Comparison of ENCODE assay signal across 12 mouse cellular contexts in the genomic region with DNA sequence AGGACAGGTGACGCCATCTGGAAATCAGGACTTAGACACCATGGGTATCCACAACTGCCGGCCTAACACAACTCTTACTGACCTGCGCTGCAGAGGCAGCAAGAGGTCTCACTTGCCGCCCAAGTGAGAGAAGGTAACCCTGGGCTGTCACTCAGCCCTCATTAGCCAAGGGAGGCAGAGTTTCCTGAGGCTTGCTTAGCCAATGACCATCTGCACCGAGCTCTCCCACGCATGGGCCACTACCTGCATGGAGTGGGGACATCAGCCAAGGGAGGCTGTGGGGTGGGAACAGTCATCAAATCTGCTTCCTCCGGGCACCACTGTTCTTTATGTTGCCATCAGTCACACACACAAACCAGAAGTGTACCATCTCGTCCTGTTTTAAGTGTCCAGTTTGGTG. TPM values are rescaled to one million over a fixed set of nuclear protein-coding genes. Genes with fewer than 3 reads are reported as not detected.
A peak's percentile ranks its signal among the peaks of the same experiment; 100 is the strongest.
DNase-seq lines count a peak whose midpoint lies in the region; ATAC-seq and TF ChIP-seq lines count a peak whose summit lies in the region.
"Had no signal": no experiment of that assay in that cellular context is flagged by ENCODE, and none has a peak within 500 bp of the region (broad histone marks: within the 10 kb centered on the region; RNA-seq: fewer than 3 reads in every experiment).

No protein-coding gene starts in this region.

- no peak for DNase-seq in forebrain, embryonic 10.5 days (ENCODE audit: extremely low spot score, low spot score)
- DNase-seq in forebrain, embryonic 11.5 days (ENCODE audit: low spot score): no peak
- no peak for DNase-seq in layer of hippocampus, adult 2 months (ENCODE audit: low spot score in 2 of 2)
- DNase-seq in layer of hippocampus, adult 9-10 months (ENCODE audit: low spot score): no peak
- DNase-seq in cerebellum, adult 9-11 months: peak; percentile 85
- DNase-seq in limb, embryonic 14.5 days (ENCODE audit: low spot score): no peak
- DNase-seq in spleen, postnatal 14 days (ENCODE audit: low spot score in 2 of 2): no peak
- no peak for DNase-seq in lung, adult 18-20 months

- TF ChIP-seq POLR2A in limb, embryonic 14.5 days (IDR thresholded peaks at IDR 0.05; ENCODE audit: borderline replicate concordance, extremely low read depth, insufficient read depth, insufficient read length): no peak

- no peak for ATAC-seq in forebrain, embryonic 11.5 days (replicated peaks; ENCODE audit: low FRiP score)
- ATAC-seq in limb, embryonic 14.5 days (ENCODE audit: low FRiP score, low read depth): no peak

- H3K27ac ChIP-seq in forebrain, embryonic 10.5 days: peak overlapping the region; percentile 75
- H3K27ac ChIP-seq in forebrain, embryonic 11.5 days (ENCODE audit: low read depth, low read length): no peak overlapping the region
- H3K27ac ChIP-seq in layer of hippocampus, adult 2 months: 0 out of 2 replicates have a peak overlapping the region, but pooled peaks have one; percentile 64
- 0 out of 2 replicates have a peak overlapping the region, but pooled peaks have one; percentile 50 for H3K27ac ChIP-seq in limb, embryonic 14.5 days (replicated peaks; ENCODE audit: low read depth, low read length)
- H3K27ac ChIP-seq: liver, embryonic 14.5 days had no signal

- 87% methylated on average over 8 of the region's 8 CpGs for WGBS in forebrain, embryonic 10.5 days
- 91% methylated on average over 8 of the region's 8 CpGs for WGBS in forebrain, embryonic 11.5 days
- 73% methylated on average over 8 of the region's 8 CpGs for WGBS in limb, embryonic 14.5 days

- H3K4me3 ChIP-seq in forebrain, embryonic 10.5 days: no peak overlapping the region
- no peak overlapping the region for H3K4me3 ChIP-seq in forebrain, embryonic 11.5 days (ENCODE audit: low read depth, low read length)
- no peak overlapping the region for H3K4me3 ChIP-seq in layer of hippocampus, adult 2 months
- H3K4me3 ChIP-seq in limb, embryonic 14.5 days (replicated peaks; ENCODE audit: low read length): no peak overlapping the region
- H3K4me3 ChIP-seq: heart, embryonic 15.5 days had no signal

- H3K4me2 ChIP-seq in forebrain, embryonic 11.5 days (ENCODE audit: low read depth, low read length, severe bottlenecking): no peak overlapping the region
- H3K4me2 ChIP-seq in limb, embryonic 14.5 days (replicated peaks; ENCODE audit: low read depth, low read length, severe bottlenecking): no peak overlapping the region
- H3K4me2 ChIP-seq: heart, embryonic 15.5 days had no signal

- H3K36me3 ChIP-seq in forebrain, embryonic 10.5 days (replicated peaks): peaks cover 10% of the 10 kb centered on the region; the same call in 1 of the 2 replicates
- H3K36me3 ChIP-seq in forebrain, embryonic 11.5 days (ENCODE audit: control insufficient read depth, insufficient read depth, low read length): no peaks in the 10 kb centered on the region
- peaks cover 6% of the 10 kb centered on the region; the same call in 1 of the 2 replicates for H3K36me3 ChIP-seq in limb, embryonic 14.5 days (ENCODE audit: control insufficient read depth, insufficient read depth, low read length)
- H3K36me3 ChIP-seq: heart, embryonic 15.5 days had no signal

- no peaks in the 10 kb centered on the region for H3K27me3 ChIP-seq in forebrain, embryonic 10.5 days (ENCODE audit: poor library complexity, severe bottlenecking)
- no peaks in the 10 kb centered on the region for H3K27me3 ChIP-seq in forebrain, embryonic 11.5 days (ENCODE audit: control insufficient read depth, insufficient read depth, low read length)
- no peaks in the 10 kb centered on the region for H3K27me3 ChIP-seq in limb, embryonic 14.5 days (ENCODE audit: control insufficient read depth, insufficient read depth, low read length)
- H3K27me3 ChIP-seq: heart, embryonic 15.5 days had no signal

- no peaks in the 10 kb centered on the region for H3K9me3 ChIP-seq in forebrain, embryonic 10.5 days
- H3K9me3 ChIP-seq in forebrain, embryonic 11.5 days (ENCODE audit: control insufficient read depth, low read length): no peaks in the 10 kb centered on the region
- H3K9me3 ChIP-seq in limb, embryonic 14.5 days (ENCODE audit: control insufficient read depth, low read length): no peaks in the 10 kb centered on the region
- H3K9me3 ChIP-seq: heart, embryonic 15.5 days had no signal

- TF ChIP-seq CTCF in layer of hippocampus, adult 2 months (conservative IDR thresholded peaks at IDR 0.05): no peak

- no peak overlapping the region; the same call in 1 of the 2 replicates for H3K9ac ChIP-seq in forebrain, embryonic 11.5 days (ENCODE audit: low read length)
- H3K9ac ChIP-seq in limb, embryonic 14.5 days (ENCODE audit: low read depth, low read length, severe bottlenecking): no peak overlapping the region
- H3K9ac ChIP-seq: heart, embryonic 15.5 days; liver, embryonic 14.5 days had no signal

- H3K4me1 ChIP-seq in forebrain, embryonic 10.5 days: peaks cover 26% of the 10 kb centered on the region
- H3K4me1 ChIP-seq in forebrain, embryonic 11.5 days (replicated peaks; ENCODE audit: control insufficient read depth, insufficient read depth, low read length): peaks cover 4% of the 10 kb centered on the region; the same call in 1 of the 2 replicates
- H3K4me1 ChIP-seq in limb, embryonic 14.5 days (ENCODE audit: control insufficient read depth, insufficient read depth, low read length): peaks cover 4% of the 10 kb centered on the region; the same call in 1 of the 2 replicates

RNA-seq across cellular contexts. Expression of a gene that starts 9.6 kb away (rescaled TPM):
- polyA plus RNA-seq in forebrain, embryonic 10.5 days (2016; fragmentation: Nextera tagmentation; extraction: Ambion mirVana): 4.5 and 6.8 TPM in 2 replicates
- 4.8 TPM in 2 replicates for polyA plus RNA-seq in forebrain, embryonic 11.5 days (2014; fragmentation: Nextera tagmentation; extraction: Ambion mirVana)
- 10 to 100 TPM; 11.8 to 14.0 TPM for total RNA-seq in layer of hippocampus, adult 2 months (2021)
- polyA plus RNA-seq in limb, embryonic 14.5 days (2012; rRNA removed): 6.5 and 7.9 TPM in 2 replicates
- polyA plus RNA-seq in limb, embryonic 14.5 days (2014; fragmentation: Nextera tagmentation; extraction: Ambion mirVana): 4.5 and 4.7 TPM in 2 replicates

RNA-seq across cellular contexts. Expression of a gene that starts 9.8 kb away (rescaled TPM):
- polyA plus RNA-seq in forebrain, embryonic 10.5 days (2016; fragmentation: Nextera tagmentation; extraction: Ambion mirVana): 133 and 137 TPM in 2 replicates
- 130 and 137 TPM in 2 replicates for polyA plus RNA-seq in forebrain, embryonic 11.5 days (2014; fragmentation: Nextera tagmentation; extraction: Ambion mirVana)
- 10 to 100 TPM; 60.6 to 63.0 TPM for total RNA-seq in layer of hippocampus, adult 2 months (2021)
- polyA plus RNA-seq in limb, embryonic 14.5 days (2012; rRNA removed): 121 and 129 TPM in 2 replicates
- polyA plus RNA-seq in limb, embryonic 14.5 days (2014; fragmentation: Nextera tagmentation; extraction: Ambion mirVana): 173 and 175 TPM in 2 replicates

RNA-seq across cellular contexts. Expression of a gene that starts 29.2 kb away (rescaled TPM):
- 22.2 TPM in 2 replicates for polyA plus RNA-seq in forebrain, embryonic 10.5 days (2016; fragmentation: Nextera tagmentation; extraction: Ambion mirVana)
- 7.2 and 9.7 TPM in 2 replicates for polyA plus RNA-seq in forebrain, embryonic 11.5 days (2014; fragmentation: Nextera tagmentation; extraction: Ambion mirVana)
- total RNA-seq in layer of hippocampus, adult 2 months (2021): 10 to 100 TPM; 23.1 to 24.2 TPM
- 24.4 and 28.0 TPM in 2 replicates for polyA plus RNA-seq in limb, embryonic 14.5 days (2012; rRNA removed)
- 6.7 and 9.0 TPM in 2 replicates for polyA plus RNA-seq in limb, embryonic 14.5 days (2014; fragmentation: Nextera tagmentation; extraction: Ambion mirVana)

RNA-seq across cellular contexts. Expression of a gene that starts 39.4 kb away (rescaled TPM):
- polyA plus RNA-seq in forebrain, embryonic 10.5 days (2016; fragmentation: Nextera tagmentation; extraction: Ambion mirVana): 0.43 and 0.64 TPM in 2 replicates
- polyA plus RNA-seq in forebrain, embryonic 11.5 days (2014; fragmentation: Nextera tagmentation; extraction: Ambion mirVana): 2.4 and 3.1 TPM in 2 replicates
- total RNA-seq in layer of hippocampus, adult 2 months (2021): 10 to 100 TPM; 91.1 to 92.0 TPM
- polyA plus RNA-seq in limb, embryonic 14.5 days (2012; rRNA removed): 11.4 and 15.1 TPM in 2 replicates
- polyA plus RNA-seq in limb, embryonic 14.5 days (2014; fragmentation: Nextera tagmentation; extraction: Ambion mirVana): 9.9 and 10.6 TPM in 2 replicates
- total RNA-seq: hematopoietic stem cell, adult 5-6 weeks; neutrophil, adult 5-6 weeks had no signal
